Mouse (Mus musculus) cerebellum, adult 2 months (tissue): ENCODE data around the gene Xrcc6. TPM values are rescaled to one million over a fixed set of nuclear protein-coding genes. Genes with fewer than 3 reads are reported as not detected.

Experiments
- DNase-seq, 2 experiments: peaks; one replicate each; pipeline ENCODE4 v3.0.0; 2021
- H3K27ac ChIP-seq: fragments of 200-500 bp; 2 replicates; pipeline ENCODE4 v1.5.1; 2012; ENCODE audit warnings: low read length, control low read depth, inconsistent platforms; ENCODE audit not compliant: insufficient read depth
- H3K27me3 ChIP-seq: fragments of 200-500 bp; 2 replicates; pipeline ENCODE4 v1.6.1; 2012; ENCODE audit warnings: inconsistent platforms, mild to moderate bottlenecking, low read length, moderate library complexity; ENCODE audit not compliant: control insufficient read depth, insufficient read depth
- H3K4me1 ChIP-seq: fragments of 200-500 bp; 2 replicates; pipeline ENCODE4 v1.6.1; 2011; ENCODE audit warnings: low read length; ENCODE audit not compliant: control insufficient read depth, insufficient read depth
- H3K4me3 ChIP-seq: fragments of 200-500 bp; replicated peaks from 2 replicates; pipeline ENCODE3; 2011; ENCODE audit warnings: mild to moderate bottlenecking, low read depth, low read length, control low read depth; ENCODE audit not compliant: insufficient read depth
- CTCF ChIP-seq: fragments of 200-500 bp; IDR thresholded peaks from 2 replicates; pipeline ENCODE4 v1.5.1; 2011; ENCODE audit warnings: low read depth, mild to moderate bottlenecking, control low read depth, low read length, moderate library complexity, borderline replicate concordance; ENCODE audit not compliant: insufficient read depth
- POLR2A ChIP-seq: fragments of 200-500 bp; IDR thresholded peaks from 2 replicates; pipeline ENCODE4 v1.6.1; 2011; ENCODE audit warnings: low read length, control low read depth, borderline replicate concordance; ENCODE audit not compliant: insufficient read depth
- WGBS: fragments of 180-500 bp; shearing (Covaris S2); methylation state at CpG from one replicate; pipeline ENCODE4 v1.1.7; 2018; 5-methylcytosine and 5-hydroxymethylcytosine counted together
- polyA plus RNA-seq: library from polyadenylated mRNA; depleted of rRNA; stranded (reverse); fragments of >200 nt; gene quantifications from 2 replicates; pipeline ENCODE4 v1.2.3, GENCODE M21; 2012

Gene Xrcc6
- polyA plus RNA-seq, 1 experiment: 37.9 TPM

- H3K27ac ChIP-seq: no peak overlapping the region
- TF ChIP-seq POLR2A: no peak
- TF ChIP-seq CTCF: peak; percentile 88
- H3K4me1 ChIP-seq: peaks cover 3% of the 10 kb centered on the region
- WGBS: 30% methylated on average over 11 of the region's 11 CpGs
- peak; percentile 87 to 89 for DNase-seq
- H3K4me3 ChIP-seq: no peak overlapping the region
- H3K27me3 ChIP-seq: no peaks in the 10 kb centered on the region
These were observed 1.9 kb downstream of the Xrcc6 start for GRCm38 (mm10) chr15:81989371-81990062.

GRCm38 (mm10) chr15:81990549-81990948, 2.9 kb downstream of the Xrcc6 start:
- Histone ChIP-seq H3K4me3 (no peak overlapping the region), H3K27ac (no peak overlapping the region), H3K27me3 (no peaks in the 10 kb centered on the region), H3K4me1 (peaks cover 3% of the 10 kb centered on the region)
- no peak for TF ChIP-seq POLR2A
- DNase-seq: no peak
- 66% methylated on average over 7 of the region's 7 CpGs for WGBS

- WGBS: 80% methylated on average over 6 of the region's 6 CpGs
- Histone ChIP-seq H3K27me3 (no peaks in the 10 kb centered on the region), H3K27ac (no peak overlapping the region), H3K4me3 (no peak overlapping the region), H3K4me1 (peaks cover 3% of the 10 kb centered on the region)
- no peak for DNase-seq
- TF ChIP-seq POLR2A (no peak), CTCF (no peak)
These were observed 6.4 kb downstream of the Xrcc6 start for GRCm38 (mm10) chr15:81993992-81994391.

- 90% methylated on average over 8 of the region's 8 CpGs for WGBS
- Histone ChIP-seq H3K27me3 (no peaks in the 10 kb centered on the region), H3K4me1 (no peaks in the 10 kb centered on the region), H3K4me3 (no peak overlapping the region), H3K27ac (no peak overlapping the region)
- TF ChIP-seq CTCF (no peak), POLR2A (no peak)
- DNase-seq: no peak
These were observed 16.6 kb downstream of the Xrcc6 start for GRCm38 (mm10) chr15:82004257-82004656.

GRCm38 (mm10) chr15:82011947-82012346, 24.3 kb downstream of the Xrcc6 start:
- Histone ChIP-seq H3K4me3 (no peak overlapping the region), H3K27ac (no peak overlapping the region), H3K27me3 (no peaks in the 10 kb centered on the region), H3K4me1 (peaks cover 2% of the 10 kb centered on the region; the same call in 1 of the 2 replicates)
- 76% methylated on average over 6 of the region's 6 CpGs for WGBS
- no peak for TF ChIP-seq POLR2A
- TF ChIP-seq CTCF: no peak
- DNase-seq: no peak

- Histone ChIP-seq H3K27ac (peak overlapping the region; percentile 70), H3K27me3 (no peaks in the 10 kb centered on the region), H3K4me3 (peak overlapping the region; percentile 91), H3K4me1 (peaks cover 2% of the 10 kb centered on the region; the same call in 1 of the 2 replicates)
- no peak for DNase-seq
- WGBS: 14% methylated on average over 9 of the region's 9 CpGs
- no peak for TF ChIP-seq POLR2A
- no peak for TF ChIP-seq CTCF
These were observed 27.2 kb downstream of the Xrcc6 start for GRCm38 (mm10) chr15:82014745-82015391.

GRCm38 (mm10) chr15:82015392-82016100, 27.9 kb downstream of the Xrcc6 start:
- WGBS: under 1% methylated on average over 39 of the region's 39 CpGs
- Histone ChIP-seq H3K4me1 (peaks cover 2% of the 10 kb centered on the region; the same call in 1 of the 2 replicates), H3K4me3 (peak overlapping the region; percentile 91), H3K27ac (peak overlapping the region; percentile 70), H3K27me3 (no peaks in the 10 kb centered on the region)
- no peak for TF ChIP-seq CTCF
- TF ChIP-seq POLR2A: no peak
- peak; percentile 62 to 63 for DNase-seq
